Mouse (Mus musculus): ENCODE data around the gene Gm10073. TPM values are rescaled to one million over a fixed set of nuclear protein-coding genes. Genes with fewer than 3 reads are reported as not detected.
"Not testable (repeated sequence)": the region's sequence is repeated elsewhere in the genome, so short reads cannot be mapped to it uniquely, and the experiment has no call there.

Gene Gm10073
- total and polyA plus RNA-seq, 2 experiments, result 12.4 to 64.6 TPM

GRCm38 (mm10) chr8:106584942-106585670, 11.8 kb upstream of the Gm10073 start:
- WGBS, result 65% methylated on average over 11 of the region's 11 CpGs
- Histone ChIP-seq H3K27me3 (ENCODE audit: control insufficient read depth, insufficient read depth, low read length) (no peaks in the 10 kb centered on the region), H3K9ac (ENCODE audit: low read depth, low read length) (no peak overlapping the region), H3K4me3 (ENCODE audit: insufficient read depth, low read depth, low read length) (no peak overlapping the region), H3K79me2 (ENCODE audit: control insufficient read depth, insufficient read depth, low read length) (no peaks in the 10 kb centered on the region), H3K36me3 (ENCODE audit: control insufficient read depth, insufficient read depth, low read length) (no peaks in the 10 kb centered on the region), H3K4me1 (ENCODE audit: control insufficient read depth, insufficient read depth, low read length) (no peaks in the 10 kb centered on the region; the same call in 1 of the 2 replicates), H3K27ac (replicated peaks; ENCODE audit: insufficient read depth, low read depth, low read length) (no peak overlapping the region)
- TF ChIP-seq POLR2A (IDR thresholded peaks at IDR 0.05; ENCODE audit: extremely low read depth, insufficient read depth, low read length) (no peak), CTCF (IDR thresholded peaks at IDR 0.05; ENCODE audit: low read depth, low read length) (no peak)
- DNase-seq (ENCODE audit: extremely low read depth, low read depth, low spot score), result no peak

GRCm38 (mm10) chr8:106581344-106582088, 8.3 kb upstream of the Gm10073 start:
- TF ChIP-seq POLR2A (IDR thresholded peaks at IDR 0.05; ENCODE audit: extremely low read depth, insufficient read depth, low read length) (no peak), CTCF (IDR thresholded peaks at IDR 0.05; ENCODE audit: low read depth, low read length) (no peak)
- Histone ChIP-seq H3K4me1 (ENCODE audit: control insufficient read depth, insufficient read depth, low read length) (peaks cover 3% of the 10 kb centered on the region; the same call in 1 of the 2 replicates), H3K27me3 (ENCODE audit: control insufficient read depth, insufficient read depth, low read length) (no peaks in the 10 kb centered on the region), H3K36me3 (ENCODE audit: control insufficient read depth, insufficient read depth, low read length) (no peaks in the 10 kb centered on the region), H3K4me3 (ENCODE audit: insufficient read depth, low read depth, low read length) (no peak overlapping the region), H3K27ac (replicated peaks; ENCODE audit: insufficient read depth, low read depth, low read length) (no peak overlapping the region), H3K9ac (ENCODE audit: low read depth, low read length) (no peak overlapping the region), H3K79me2 (ENCODE audit: control insufficient read depth, insufficient read depth, low read length) (no peaks in the 10 kb centered on the region)
- DNase-seq (ENCODE audit: extremely low read depth, low read depth, low spot score), result no peak
- WGBS, result 70% methylated on average over 6 of the region's 6 CpGs

DNA sequence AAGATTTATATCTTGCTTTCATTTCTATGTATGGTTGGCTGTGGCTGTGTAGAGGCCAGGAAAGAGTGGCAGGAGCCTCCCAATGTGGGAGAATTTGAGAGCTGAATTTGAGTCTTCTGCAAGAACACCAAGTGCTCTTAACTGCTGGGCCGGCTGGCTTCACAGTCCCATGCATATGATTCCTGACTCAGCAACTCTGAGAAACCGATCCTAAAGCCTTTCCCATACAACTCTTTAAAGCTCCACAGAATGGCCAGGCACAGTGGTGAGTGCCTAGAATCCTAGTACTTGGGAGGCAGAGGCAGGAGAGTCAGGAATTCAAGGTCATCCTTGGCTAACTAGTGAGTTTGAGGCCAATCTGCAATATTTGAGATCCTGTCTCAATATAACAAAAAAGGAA, 6.2 kb upstream of the Gm10073 start:
- H3K9ac ChIP-seq (ENCODE audit: low read depth, low read length), result no peak overlapping the region
- H3K4me1 ChIP-seq (ENCODE audit: control insufficient read depth, insufficient read depth, low read length), result peaks cover 4% of the 10 kb centered on the region; the same call in 1 of the 2 replicates
- DNase-seq (ENCODE audit: extremely low read depth, low read depth, low spot score), result no peak
- H3K79me2 ChIP-seq (ENCODE audit: control insufficient read depth, insufficient read depth, low read length), result no peaks in the 10 kb centered on the region
- TF ChIP-seq CTCF (IDR thresholded peaks at IDR 0.05; ENCODE audit: low read depth, low read length) (no peak), POLR2A (IDR thresholded peaks at IDR 0.05; ENCODE audit: extremely low read depth, insufficient read depth, low read length) (no peak)
- H3K27me3 ChIP-seq (ENCODE audit: control insufficient read depth, insufficient read depth, low read length), result no peaks in the 10 kb centered on the region
- no peak overlapping the region for H3K4me3 ChIP-seq (ENCODE audit: insufficient read depth, low read depth, low read length)
- no peak overlapping the region for H3K27ac ChIP-seq (replicated peaks; ENCODE audit: insufficient read depth, low read depth, low read length)
- 86% methylated on average over 2 of the region's 2 CpGs for WGBS
- no peaks in the 10 kb centered on the region for H3K36me3 ChIP-seq (ENCODE audit: control insufficient read depth, insufficient read depth, low read length)

GRCm38 (mm10) chr8:106576849-106577555, 3.7 kb upstream of the Gm10073 start:
- DNase-seq (ENCODE audit: extremely low read depth, low read depth, low spot score), result peak; percentile 57
- H3K36me3 ChIP-seq (ENCODE audit: control insufficient read depth, insufficient read depth, low read length), result no peaks in the 10 kb centered on the region
- H3K27ac ChIP-seq (replicated peaks; ENCODE audit: insufficient read depth, low read depth, low read length), result no peak overlapping the region
- no peaks in the 10 kb centered on the region for H3K27me3 ChIP-seq (ENCODE audit: control insufficient read depth, insufficient read depth, low read length)
- H3K4me1 ChIP-seq (ENCODE audit: control insufficient read depth, insufficient read depth, low read length), result peaks cover 11% of the 10 kb centered on the region; the same call in 1 of the 2 replicates
- H3K9ac ChIP-seq (ENCODE audit: low read depth, low read length), result no peak overlapping the region
- TF ChIP-seq POLR2A (IDR thresholded peaks at IDR 0.05; ENCODE audit: extremely low read depth, insufficient read depth, low read length) (no peak), CTCF (IDR thresholded peaks at IDR 0.05; ENCODE audit: low read depth, low read length) (no peak)
- H3K79me2 ChIP-seq (ENCODE audit: control insufficient read depth, insufficient read depth, low read length), result no peaks in the 10 kb centered on the region
- WGBS, result 13% methylated on average over 6 of the region's 6 CpGs
- H3K4me3 ChIP-seq (ENCODE audit: insufficient read depth, low read depth, low read length), result no peak overlapping the region

DNA sequence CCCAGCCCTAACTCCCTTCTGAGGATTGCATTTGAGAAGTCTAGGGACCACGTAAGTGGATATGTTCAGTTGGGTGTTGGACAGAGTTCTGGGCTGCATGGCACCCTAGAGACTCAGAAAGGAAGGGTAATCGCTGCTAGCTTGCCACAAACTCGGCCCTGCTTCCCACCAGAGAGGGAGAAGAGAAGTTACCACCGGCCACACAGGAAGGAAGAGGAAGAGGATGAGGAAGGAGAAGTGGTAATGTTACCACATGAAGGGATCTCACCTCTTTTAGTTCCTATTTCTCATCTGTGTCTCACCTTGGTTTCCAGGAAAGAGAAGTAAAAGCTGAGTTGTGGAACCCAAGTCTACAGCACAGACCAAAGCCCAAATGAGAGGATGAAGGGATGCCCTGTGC, 1.0 kb upstream of the Gm10073 start:
- DNase-seq (ENCODE audit: extremely low read depth, low read depth, low spot score), result no peak
- Histone ChIP-seq H3K27ac (replicated peaks; ENCODE audit: insufficient read depth, low read depth, low read length) (0 out of 2 replicates have a peak overlapping the region, but pooled peaks have one; percentile 1), H3K4me1 (ENCODE audit: control insufficient read depth, insufficient read depth, low read length) (peaks cover 18% of the 10 kb centered on the region), H3K4me3 (ENCODE audit: insufficient read depth, low read depth, low read length) (no peak overlapping the region), H3K27me3 (ENCODE audit: control insufficient read depth, insufficient read depth, low read length) (no peaks in the 10 kb centered on the region), H3K79me2 (ENCODE audit: control insufficient read depth, insufficient read depth, low read length) (no peaks in the 10 kb centered on the region), H3K9ac (ENCODE audit: low read depth, low read length) (no peak overlapping the region), H3K36me3 (ENCODE audit: control insufficient read depth, insufficient read depth, low read length) (no peaks in the 10 kb centered on the region)
- 69% methylated on average over 4 of the region's 4 CpGs for WGBS
- TF ChIP-seq POLR2A (IDR thresholded peaks at IDR 0.05; ENCODE audit: extremely low read depth, insufficient read depth, low read length) (no peak), CTCF (IDR thresholded peaks at IDR 0.05; ENCODE audit: low read depth, low read length) (no peak)

DNA sequence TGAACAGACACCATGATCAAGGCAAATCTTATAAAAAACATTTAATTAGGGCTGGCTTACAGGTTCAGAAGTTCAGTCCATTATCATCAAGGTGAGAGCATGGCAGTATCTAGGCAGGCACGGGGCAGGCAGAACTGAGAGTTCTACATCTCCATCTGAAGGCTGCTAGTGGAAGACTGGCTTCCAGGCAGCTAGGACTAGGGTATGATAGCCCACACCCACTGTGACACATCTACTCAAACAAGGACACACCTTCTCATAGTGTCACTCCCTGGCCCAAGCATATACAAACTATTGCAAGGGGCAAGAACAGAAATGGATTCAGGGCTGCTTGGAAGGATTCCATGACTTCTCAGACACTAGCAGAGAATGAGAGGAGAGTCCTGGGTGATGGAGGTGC, 1.1 kb downstream of the Gm10073 start:
- H3K79me2 ChIP-seq (ENCODE audit: control insufficient read depth, insufficient read depth, low read length); DNase-seq (ENCODE audit: extremely low read depth, low read depth, low spot score); H3K4me3 ChIP-seq (ENCODE audit: insufficient read depth, low read depth, low read length); H3K27me3 ChIP-seq (ENCODE audit: control insufficient read depth, insufficient read depth, low read length); H3K27ac ChIP-seq (replicated peaks; ENCODE audit: insufficient read depth, low read depth, low read length); H3K9ac ChIP-seq (ENCODE audit: low read depth, low read length); H3K36me3 ChIP-seq (ENCODE audit: control insufficient read depth, insufficient read depth, low read length): not testable (repeated sequence)
- 23% methylated on average over 1 of the region's 1 CpGs for WGBS
- peaks cover 15% of the 10 kb centered on the region for H3K4me1 ChIP-seq (ENCODE audit: control insufficient read depth, insufficient read depth, low read length)

Data from liver, adult 2 months (tissue).